Mouse (Mus musculus) liver, embryonic 14.5 days (tissue): Measurements from ENCODE around the gene Top2a. TPM values are rescaled to one million over a fixed set of nuclear protein-coding genes. Genes with fewer than 3 reads are reported as not detected.

Experiments used
- ATAC-seq: fragments of 200-750 bp; cut with Nextera tagmentation; 2 replicates; pipeline ENCODE4 v1.8.0; 2017; ENCODE audit warnings: moderate number of reproducible peaks, mild to moderate bottlenecking, moderate library complexity; ENCODE audit not compliant: insufficient read depth
- DNase-seq, 3 experiments: peaks; one replicate each; pipeline ENCODE4 v3.0.0-alpha.2; 2012 to 2013; ENCODE audit warnings: low read depth in 3 of 3, low spot score in 3 of 3
- H3K27ac ChIP-seq: fragments of 300-500 bp; sonication (generic); 2 replicates; pipeline ENCODE4 v1.5.1; 2014; ENCODE audit warnings: moderate library complexity, mild to moderate bottlenecking, control low read depth, inconsistent platforms
- H3K27me3 ChIP-seq: fragments of 300-500 bp; sonication (generic); 2 replicates; pipeline ENCODE4 v1.6.1; 2014; ENCODE audit warnings: mild to moderate bottlenecking, low read length, moderate library complexity; ENCODE audit not compliant: control insufficient read depth, insufficient read depth
- H3K36me3 ChIP-seq: fragments of 300-500 bp; sonication (generic); replicated peaks from 2 replicates; pipeline ENCODE4 v1.6.1; 2014; ENCODE audit warnings: low read depth; ENCODE audit not compliant: control insufficient read depth, insufficient read depth
- H3K4me1 ChIP-seq, 2 experiments: fragments of 200-500 bp in 1 of 2; fragments of 300-500 bp in 1 of 2; sonication (generic) in 1 of 2; replicated peaks; 2 replicates each; pipeline ENCODE4 v1.6.1; 2012 to 2014; ENCODE audit warnings: antibody characterized with exemption in 1 of 2, inconsistent platforms in 1 of 2, low read length in 1 of 2; ENCODE audit not compliant: control insufficient read depth in 2 of 2, insufficient read depth in 2 of 2
- H3K4me2 ChIP-seq: fragments of 300-500 bp; sonication (generic); 2 replicates; pipeline ENCODE4 v1.6.1; 2014; ENCODE audit warnings: low read depth, mild to moderate bottlenecking, control low read depth, moderate library complexity
- H3K4me3 ChIP-seq, 2 experiments: fragments of 200-500 bp in 1 of 2; fragments of 300-500 bp in 1 of 2; sonication (generic) in 1 of 2; 2 replicates each; pipeline ENCODE4 v1.5.1; 2012 to 2014; ENCODE audit warnings: low read depth in 2 of 2, low read length in 2 of 2, mild to moderate bottlenecking in 2 of 2, control low read depth in 1 of 2, inconsistent platforms in 1 of 2, moderate library complexity in 1 of 2; ENCODE audit not compliant: insufficient read depth in 1 of 2
- H3K9ac ChIP-seq: fragments of 300-500 bp; sonication (generic); replicated peaks from 2 replicates; pipeline ENCODE4 v1.6.1; 2014; ENCODE audit warnings: mild to moderate bottlenecking, control low read depth, moderate library complexity
- H3K9me3 ChIP-seq: fragments of 300-500 bp; sonication (generic); 2 replicates; pipeline ENCODE4 v1.6.1; 2016; ENCODE audit warnings: low read length, mixed read lengths; ENCODE audit not compliant: control insufficient read depth
- CTCF ChIP-seq: IDR thresholded peaks from 2 replicates; pipeline ENCODE4 v1.5.1; 2016; ENCODE audit warnings: antibody characterized with exemption, low read depth, control low read depth
- EP300 ChIP-seq: IDR thresholded peaks from 2 replicates; pipeline ENCODE4 v1.6.1; 2016; ENCODE audit warnings: antibody characterized with exemption, low read depth
- WGBS: fragments of 180-500 bp; shearing (Covaris S2); extraction: QIAGEN DNeasy Blood & Tissue Kit; methylation state at CpG from one replicate; pipeline ENCODE4 v1.1.7; 2014; ENCODE audit not compliant: insufficient replicate concordance; 5-methylcytosine and 5-hydroxymethylcytosine counted together
- polyA plus RNA-seq, 2 experiments: library from polyadenylated mRNA; depleted of rRNA in 1 of 2; stranded (reverse) in 1 of 2; unstranded in 1 of 2; fragments of >200 nt; fragmentation: Nextera tagmentation in 1 of 2; extraction: Ambion mirVana in 1 of 2; gene quantifications; 2 replicates each; pipeline versions ENCODE4 v1.2.1 to v1.2.3; 2012 to 2014

Top2a gene
- polyA plus RNA-seq, 2 experiments: 108 to 197 TPM

DNA sequence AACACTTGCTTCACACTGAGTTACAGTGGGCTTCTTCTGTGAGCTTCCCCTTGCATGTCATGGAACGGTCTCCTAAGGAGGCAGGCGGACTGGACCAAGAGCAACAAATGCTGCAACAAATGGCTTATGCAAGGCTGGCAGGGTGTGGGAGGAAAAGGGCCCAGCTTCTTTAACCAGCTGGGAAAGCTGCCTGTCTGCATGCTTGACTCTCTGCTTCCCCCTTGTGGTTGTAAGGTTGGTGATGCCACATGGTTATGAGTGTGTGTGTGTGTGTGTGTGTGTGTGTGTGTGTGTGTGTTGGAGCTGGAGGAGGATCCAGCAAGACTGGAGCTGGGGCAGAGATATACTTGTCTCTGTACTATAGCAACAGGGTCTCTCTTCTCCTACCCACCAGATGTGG, 42.0 kb upstream of the Top2a start:
- peak; percentile 21; the same call in 1 of the 2 replicates for ATAC-seq
- no peak overlapping the region for H3K4me2 ChIP-seq
- H3K9ac ChIP-seq: no peak overlapping the region
- no peak overlapping the region for H3K27ac ChIP-seq
- no peak overlapping the region for H3K4me3 ChIP-seq
- no peaks in the 10 kb centered on the region for H3K36me3 ChIP-seq
- H3K9me3 ChIP-seq: no peaks in the 10 kb centered on the region
- H3K27me3 ChIP-seq: no peaks in the 10 kb centered on the region
- peaks cover 0 to 8% of the 10 kb centered on the region in 2 experiments; a peak in 2 of 4 replicates for H3K4me1 ChIP-seq
- 11% methylated on average over 2 of the region's 2 CpGs for WGBS
- peak; percentile 97 for TF ChIP-seq CTCF
- TF ChIP-seq EP300: no peak
- peak; percentile 42 to 46 (median 45) for DNase-seq

GRCm38 (mm10) chr11:99065353-99065752, 41.4 kb upstream of the Top2a start:
- Histone ChIP-seq H3K4me3 (no peak overlapping the region), H3K4me2 (no peak overlapping the region), H3K36me3 (no peaks in the 10 kb centered on the region), H3K9ac (no peak overlapping the region), H3K4me1 (peaks cover 0 to 8% of the 10 kb centered on the region in 2 experiments; a peak in 2 of 4 replicates), H3K27me3 (no peaks in the 10 kb centered on the region), H3K27ac (no peak overlapping the region), H3K9me3 (no peaks in the 10 kb centered on the region)
- DNase-seq: no peak
- TF ChIP-seq EP300 (no peak), CTCF (no peak; the same call in 1 of the 2 replicates)
- 49% methylated on average over 3 of the region's 3 CpGs for whole genome bisulfite sequencing
- no peak for ATAC-seq

DNA sequence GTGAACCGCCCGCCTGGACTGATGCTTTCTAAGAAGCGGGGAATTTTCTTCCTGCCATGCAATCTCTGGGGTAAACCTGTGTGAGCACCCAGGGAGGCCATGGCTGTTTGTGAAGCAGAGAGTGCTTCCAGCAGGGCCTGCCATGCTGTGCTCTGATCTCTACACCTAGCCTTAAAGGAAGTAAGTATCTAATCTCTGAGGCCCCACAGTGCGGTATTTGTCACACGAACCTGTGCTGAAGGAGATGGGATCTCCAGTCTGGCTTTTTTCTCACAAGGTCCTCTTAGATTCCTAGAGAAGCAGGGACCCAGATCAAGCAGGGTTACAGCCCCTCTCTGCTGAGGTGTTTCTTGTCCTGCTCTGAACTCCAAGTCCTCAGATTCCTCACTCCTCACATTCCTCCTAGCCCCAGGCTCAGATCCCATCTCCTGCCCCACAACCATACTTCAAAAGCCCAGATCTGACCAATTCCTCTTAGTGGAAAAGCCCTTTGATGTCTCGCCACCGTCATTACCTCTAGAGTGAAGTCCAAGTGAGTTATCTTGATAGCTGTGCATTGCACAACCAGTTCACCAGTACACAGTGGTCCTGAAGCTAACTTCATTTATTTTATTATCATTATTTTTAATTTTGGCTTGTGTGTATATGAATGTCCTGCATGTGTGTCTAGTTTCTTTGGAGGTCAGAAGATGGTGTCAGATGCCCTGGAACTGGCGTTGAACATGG, 39.6 kb upstream of the Top2a start:
- TF ChIP-seq CTCF (no peak), EP300 (no peak)
- ATAC-seq (no peak), DNase-seq (no peak)
- H3K4me1 ChIP-seq: peaks cover 0 to 8% of the 10 kb centered on the region in 2 experiments; a peak in 2 of 4 replicates
- H3K9ac ChIP-seq: no peak overlapping the region
- no peaks in the 10 kb centered on the region for H3K36me3 ChIP-seq
- H3K27ac ChIP-seq: no peak overlapping the region
- H3K9me3 ChIP-seq: no peaks in the 10 kb centered on the region
- H3K4me2 ChIP-seq: no peak overlapping the region
- no peak overlapping the region for H3K4me3 ChIP-seq
- H3K27me3 ChIP-seq: no peaks in the 10 kb centered on the region
- 35% methylated on average over 8 of the region's 8 CpGs for WGBS

- H3K9me3 ChIP-seq: no peaks in the 10 kb centered on the region
- peaks cover 0 to 8% of the 10 kb centered on the region in 2 experiments; a peak in 2 of 4 replicates for H3K4me1 ChIP-seq
- no peak overlapping the region for H3K4me3 ChIP-seq
- 66% methylated on average over 7 of the region's 7 CpGs for WGBS
- ATAC-seq (no peak), DNase-seq (no peak)
- TF ChIP-seq CTCF (no peak), EP300 (no peak)
- no peak overlapping the region for H3K27ac ChIP-seq
- H3K27me3 ChIP-seq: no peaks in the 10 kb centered on the region
- H3K4me2 ChIP-seq: no peak overlapping the region
- H3K36me3 ChIP-seq: no peaks in the 10 kb centered on the region
- H3K9ac ChIP-seq: no peak overlapping the region
Observed at GRCm38 (mm10) chr11:99062661-99063060, 38.7 kb upstream of the Top2a start.

GRCm38 (mm10) chr11:99060435-99060834, 36.4 kb upstream of the Top2a start:
- Histone ChIP-seq H3K4me2 (no peak overlapping the region), H3K36me3 (no peaks in the 10 kb centered on the region), H3K27me3 (no peaks in the 10 kb centered on the region), H3K9ac (no peak overlapping the region), H3K4me3 (no peak overlapping the region), H3K27ac (no peak overlapping the region), H3K4me1 (peaks cover 0 to 6% of the 10 kb centered on the region in 2 experiments; a peak in 2 of 4 replicates), H3K9me3 (no peaks in the 10 kb centered on the region)
- no peak for ATAC-seq
- TF ChIP-seq CTCF: no peak
- TF ChIP-seq EP300: no peak
- 69% methylated on average over 3 of the region's 3 CpGs for WGBS
- no peak for DNase-seq
